12 mouse cellular contexts compared by ENCODE assay signal in the genomic region with DNA sequence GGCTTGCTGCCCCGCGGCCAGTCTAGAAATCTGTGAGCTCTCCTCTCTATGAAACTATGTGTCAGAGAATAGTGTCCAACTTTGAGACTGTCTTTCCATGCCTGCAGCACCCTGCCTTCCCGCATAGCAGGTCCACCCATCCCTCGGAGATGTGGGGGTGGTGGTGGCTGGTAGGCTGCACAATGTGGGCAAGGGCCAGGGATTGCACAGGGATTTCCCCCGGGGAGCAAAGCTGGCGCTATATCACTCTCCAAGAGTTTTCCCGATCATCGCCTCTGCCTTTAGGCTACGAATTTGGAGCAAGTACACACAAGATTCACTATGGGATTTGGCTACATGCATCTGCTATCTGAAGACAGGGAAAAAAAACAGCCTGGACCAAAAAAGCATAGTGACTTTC. TPM values are rescaled to one million over a fixed set of nuclear protein-coding genes. Genes with fewer than 3 reads are reported as not detected.
DNase-seq lines count a peak whose midpoint lies in the region; ATAC-seq and TF ChIP-seq lines count a peak whose summit lies in the region.
"Had no signal": no experiment of that assay in that cellular context is flagged by ENCODE, and none has a peak within 500 bp of the region (broad histone marks: within the 10 kb centered on the region; RNA-seq: fewer than 3 reads in every experiment).

No protein-coding gene starts in this region.

- H3K9ac ChIP-seq in kidney, embryonic 16.5 days (replicated peaks; ENCODE audit: low read length) = no peak overlapping the region
- no peak overlapping the region for H3K9ac ChIP-seq in hindbrain, postnatal 0 days (replicated peaks; ENCODE audit: low read length)

- no peaks in the 10 kb centered on the region for H3K4me1 ChIP-seq in kidney, embryonic 16.5 days (ENCODE audit: insufficient read depth, low read length)
- no peaks in the 10 kb centered on the region for H3K4me1 ChIP-seq in hindbrain, postnatal 0 days (ENCODE audit: insufficient read depth, low read length)
- H3K4me1 ChIP-seq: midbrain, embryonic 12.5 days had no signal

- no peak for DNase-seq in frontal cortex, postnatal 25 days (ENCODE audit: low spot score in 2 of 2)
- no peak for DNase-seq in kidney, postnatal 25 days
- DNase-seq in Muller cell, postnatal 12 days (ENCODE audit: inconsistent ontology term) = peak; percentile 11
- no peak for DNase-seq in hindbrain, postnatal 0 days (ENCODE audit: low spot score)
- no peak for DNase-seq in layer of hippocampus, postnatal 36 days

- H3K9me3 ChIP-seq in kidney, embryonic 16.5 days (ENCODE audit: low read length) = no peaks in the 10 kb centered on the region
- no peaks in the 10 kb centered on the region for H3K9me3 ChIP-seq in hindbrain, postnatal 0 days (ENCODE audit: low read length)
- H3K9me3 ChIP-seq: midbrain, embryonic 12.5 days had no signal

- ATAC-seq in frontal cortex, adult (ENCODE audit: low TSS enrichment) = peak; percentile 86
- ATAC-seq in kidney, embryonic 16.5 days (ENCODE audit: low FRiP score, low TSS enrichment) = peak; percentile 61
- ATAC-seq in hindbrain, postnatal 0 days = peak; percentile 22; the same call in 1 of the 2 replicates

- H3K36me3 ChIP-seq in kidney, embryonic 16.5 days (ENCODE audit: insufficient read depth, low read length) = no peaks in the 10 kb centered on the region
- H3K36me3 ChIP-seq in hindbrain, postnatal 0 days (ENCODE audit: insufficient read depth, low read length) = no peaks in the 10 kb centered on the region
- H3K36me3 ChIP-seq: midbrain, embryonic 12.5 days had no signal

- no peaks in the 10 kb centered on the region for H3K27me3 ChIP-seq in kidney, embryonic 16.5 days (ENCODE audit: insufficient read depth, low read length)
- H3K27me3 ChIP-seq in hindbrain, postnatal 0 days (ENCODE audit: insufficient read depth, low read length) = no peaks in the 10 kb centered on the region

- 0 out of 2 replicates have a peak overlapping the region, but pooled peaks have one; percentile 2 for H3K4me3 ChIP-seq in kidney, embryonic 16.5 days (ENCODE audit: low read length)
- H3K4me3 ChIP-seq in hindbrain, postnatal 0 days (ENCODE audit: low read length) = no peak overlapping the region

- H3K27ac ChIP-seq in kidney, embryonic 16.5 days (ENCODE audit: low read length) = no peak overlapping the region
- H3K27ac ChIP-seq in hindbrain, postnatal 0 days = no peak overlapping the region
- H3K27ac ChIP-seq: midbrain, embryonic 12.5 days had no signal

- H3K4me2 ChIP-seq in kidney, embryonic 16.5 days (replicated peaks; ENCODE audit: low read depth, low read length) = peak overlapping the region; percentile 32
- peak overlapping the region; percentile 51 for H3K4me2 ChIP-seq in hindbrain, postnatal 0 days (ENCODE audit: low read depth, low read length)

- no peak for TF ChIP-seq CTCF in hindbrain, postnatal 0 days (IDR thresholded peaks at IDR 0.05; ENCODE audit: low read depth)

- 59% methylated on average over 9 of the region's 9 CpGs for WGBS in kidney, embryonic 16.5 days
- 58% methylated on average over 9 of the region's 9 CpGs for WGBS in hindbrain, postnatal 0 days

RNA-seq across cellular contexts. Expression of a gene that starts 3.9 kb away (rescaled TPM):
- 0.10 and 0.21 TPM in 2 replicates for polyA plus RNA-seq in kidney, embryonic 16.5 days (2015; fragmentation: Nextera tagmentation; extraction: Ambion mirVana)
- not detected in 2 replicates for total RNA-seq in hindbrain, postnatal 0 days (2014; rRNA removed)
- polyA plus RNA-seq in hindbrain, postnatal 0 days (2015; fragmentation: Nextera tagmentation; extraction: Ambion mirVana) = 0.09 TPM in 1 of 2 replicates, not detected in the other
- not detected for total RNA-seq in layer of hippocampus, postnatal 36 days (2021)
- total RNA-seq: hematopoietic stem cell, adult 5-6 weeks; left cerebral cortex, postnatal 25 days had no signal
- polyA plus RNA-seq: large intestine, adult 2 months; liver, embryonic 16.5 days; midbrain, embryonic 12.5 days had no signal

RNA-seq across cellular contexts. Expression of a gene that starts 20.0 kb away (rescaled TPM):
- 0.46 and 0.66 TPM in 2 replicates for polyA plus RNA-seq in kidney, embryonic 16.5 days (2015; fragmentation: Nextera tagmentation; extraction: Ambion mirVana)
- 0.22 and 0.37 TPM in 2 replicates for total RNA-seq in hindbrain, postnatal 0 days (2014; rRNA removed)
- polyA plus RNA-seq in hindbrain, postnatal 0 days (2015; fragmentation: Nextera tagmentation; extraction: Ambion mirVana) = 0.70 and 1.2 TPM in 2 replicates
- total RNA-seq in layer of hippocampus, postnatal 36 days (2021) = under 1 TPM in 1 of 2 experiments, not detected in 1; 0.10 TPM
- total RNA-seq: hematopoietic stem cell, adult 5-6 weeks; left cerebral cortex, postnatal 25 days had no signal
- polyA plus RNA-seq: large intestine, adult 2 months had no signal

RNA-seq across cellular contexts. Expression of a gene that starts 52.8 kb away (rescaled TPM):
- 7.6 and 8.1 TPM in 2 replicates for polyA plus RNA-seq in kidney, embryonic 16.5 days (2015; fragmentation: Nextera tagmentation; extraction: Ambion mirVana)
- 3.3 and 4.5 TPM in 2 replicates for total RNA-seq in hindbrain, postnatal 0 days (2014; rRNA removed)
- 6.3 and 6.6 TPM in 2 replicates for polyA plus RNA-seq in hindbrain, postnatal 0 days (2015; fragmentation: Nextera tagmentation; extraction: Ambion mirVana)
- total RNA-seq in layer of hippocampus, postnatal 36 days (2021) = 1 to 10 TPM; 6.0 to 6.8 TPM

RNA-seq across cellular contexts. Expression of a gene that starts 54.3 kb away (rescaled TPM):
- 11.8 and 12.5 TPM in 2 replicates for polyA plus RNA-seq in kidney, embryonic 16.5 days (2015; fragmentation: Nextera tagmentation; extraction: Ambion mirVana)
- 2.8 and 3.1 TPM in 2 replicates for total RNA-seq in hindbrain, postnatal 0 days (2014; rRNA removed)
- 8.7 and 9.3 TPM in 2 replicates for polyA plus RNA-seq in hindbrain, postnatal 0 days (2015; fragmentation: Nextera tagmentation; extraction: Ambion mirVana)
- total RNA-seq in layer of hippocampus, postnatal 36 days (2021) = 1 to 10 TPM; 3.9 to 5.1 TPM

Comparison
In these comparisons a context has a peak if more than half of its experiments do, and no peak if none do; other contexts are left out.
1. ATAC-seq: peak in every context shown above with its lines; median percentile 86 in frontal cortex, adult; 61 in kidney, embryonic 16.5 days; 22 in hindbrain, postnatal 0 days.